Mouse (Mus musculus) forebrain, embryonic 14.5 days (tissue): ENCODE data around the gene Alg5. TPM values are rescaled to one million over a fixed set of nuclear protein-coding genes. Genes with fewer than 3 reads are reported as not detected.
"Not testable (repeated sequence)": the region's sequence is repeated elsewhere in the genome, so short reads cannot be mapped to it uniquely, and the experiment has no call there.

ENCODE experiments used
- ATAC-seq: fragments of 200-750 bp; cut with Nextera tagmentation; 2 replicates; pipeline ENCODE4 v1.8.0; 2017; ENCODE audit warnings: mild to moderate bottlenecking, moderate library complexity
- DNase-seq: peaks from one replicate; pipeline ENCODE4 v3.0.0-alpha.2; 2015; ENCODE audit warnings: low spot score
- H3K27ac ChIP-seq: fragments of 300-500 bp; sonication (generic); 2 replicates; pipeline ENCODE4 v1.5.1; 2014; ENCODE audit warnings: low read depth, mild to moderate bottlenecking, control low read depth, low read length, moderate library complexity
- H3K27me3 ChIP-seq: fragments of 300-500 bp; sonication (generic); replicated peaks from 2 replicates; pipeline ENCODE4 v1.6.1; 2014; ENCODE audit warnings: low read length, control low read depth, mixed read lengths; ENCODE audit not compliant: control insufficient read depth, insufficient read depth
- H3K36me3 ChIP-seq: fragments of 300-500 bp; sonication (generic); 2 replicates; pipeline ENCODE4 v1.6.1; 2014; ENCODE audit warnings: low read length, control low read depth; ENCODE audit not compliant: control insufficient read depth, insufficient read depth
- H3K4me1 ChIP-seq: fragments of 300-500 bp; sonication (generic); 2 replicates; pipeline ENCODE4 v1.6.1; 2014; ENCODE audit warnings: antibody characterized with exemption, low read length, control low read depth; ENCODE audit not compliant: control insufficient read depth, insufficient read depth
- H3K4me2 ChIP-seq: fragments of 300-500 bp; sonication (generic); 2 replicates; pipeline ENCODE4 v1.6.1; 2014; ENCODE audit warnings: mild to moderate bottlenecking, control low read depth, low read length
- H3K4me3 ChIP-seq: fragments of 300-500 bp; sonication (generic); 2 replicates; pipeline ENCODE4 v1.5.1; 2014; ENCODE audit warnings: low read depth, low read length, control low read depth
- H3K9ac ChIP-seq: fragments of 300-500 bp; sonication (generic); 2 replicates; pipeline ENCODE4 v1.6.1; 2014; ENCODE audit warnings: mild to moderate bottlenecking, low read length, control low read depth, moderate library complexity
- H3K9me3 ChIP-seq: fragments of 300-500 bp; sonication (generic); replicated peaks from 2 replicates; pipeline ENCODE4 v1.6.1; 2016; ENCODE audit warnings: low read length, control low read depth, mixed read lengths; ENCODE audit not compliant: control insufficient read depth
- WGBS: fragments of 180-500 bp; shearing (Covaris S2); extraction: QIAGEN DNeasy Blood & Tissue Kit; methylation state at CpG from one replicate; pipeline ENCODE4 v1.1.7; 2014; 5-methylcytosine and 5-hydroxymethylcytosine counted together
- polyA plus RNA-seq: library from polyadenylated mRNA; unstranded; fragments of >200 nt; fragmentation: Nextera tagmentation; extraction: Ambion mirVana; gene quantifications from 2 replicates; pipeline ENCODE4 v1.2.1, GENCODE M21; 2014

Alg5 gene
- polyA plus RNA-seq, 1 experiment from 2014 or later, result 60.2 TPM

- ATAC-seq, result peak; percentile 28; the same call in 1 of the 2 replicates
- Histone ChIP-seq H3K9ac (peak overlapping the region; percentile 63), H3K4me1 (peaks cover 6% of the 10 kb centered on the region), H3K27me3 (0 out of 2 replicates have a peak, but pooled peaks cover 6% of the 10 kb centered on the region), H3K4me3 (peak overlapping the region; percentile 60), H3K4me2 (peak overlapping the region; percentile 100), H3K27ac (no peak overlapping the region), H3K36me3 (peaks cover 6% of the 10 kb centered on the region), H3K9me3 (no peaks in the 10 kb centered on the region)
- 1% methylated on average over 11 of the region's 11 CpGs for WGBS
- peak; percentile 25 for DNase-seq
Measured at GRCm38 (mm10) chr3:54756058-54756457, 20.7 kb downstream of the Alg5 start.

GRCm38 (mm10) chr3:54757446-54757845, 22.1 kb downstream of the Alg5 start:
- H3K4me2 ChIP-seq, result no peak overlapping the region
- 0 out of 2 replicates have a peak, but pooled peaks cover 6% of the 10 kb centered on the region for H3K27me3 ChIP-seq
- DNase-seq, result no peak
- no peak overlapping the region for H3K9ac ChIP-seq
- H3K27ac ChIP-seq, result no peak overlapping the region
- H3K4me1 ChIP-seq, result peaks cover 6% of the 10 kb centered on the region
- no peaks in the 10 kb centered on the region for H3K9me3 ChIP-seq
- WGBS, result 89% methylated on average over 8 of the region's 8 CpGs
- no peak overlapping the region for H3K4me3 ChIP-seq
- ATAC-seq, result no peak
- no peaks in the 10 kb centered on the region for H3K36me3 ChIP-seq

GRCm38 (mm10) chr3:54759211-54759610, 23.9 kb downstream of the Alg5 start:
- DNase-seq (no peak), ATAC-seq (no peak)
- WGBS, result 84% methylated on average over 9 of the region's 9 CpGs
- H3K4me2 ChIP-seq, result no peak overlapping the region
- H3K4me1 ChIP-seq, result peaks cover 6% of the 10 kb centered on the region
- H3K27ac ChIP-seq, result no peak overlapping the region
- no peak overlapping the region for H3K4me3 ChIP-seq
- H3K9ac ChIP-seq, result no peak overlapping the region
- 0 out of 2 replicates have a peak, but pooled peaks cover 6% of the 10 kb centered on the region for H3K27me3 ChIP-seq
- no peaks in the 10 kb centered on the region for H3K9me3 ChIP-seq
- no peaks in the 10 kb centered on the region for H3K36me3 ChIP-seq

- ATAC-seq, result no peak
- WGBS, result 79% methylated on average over 15 of the region's 15 CpGs
Measured at GRCm38 (mm10) chr3:54760321-54761115, 25.2 kb downstream of the Alg5 start.

GRCm38 (mm10) chr3:54761258-54761657, 25.9 kb downstream of the Alg5 start:
- Histone ChIP-seq H3K27ac (no peak overlapping the region), H3K9ac (no peak overlapping the region), H3K36me3 (no peaks in the 10 kb centered on the region), H3K4me2 (no peak overlapping the region), H3K27me3 (0 out of 2 replicates have a peak, but pooled peaks cover 6% of the 10 kb centered on the region), H3K9me3 (no peaks in the 10 kb centered on the region), H3K4me3 (no peak overlapping the region), H3K4me1 (peaks cover under 1% of the 10 kb centered on the region; the same call in 1 of the 2 replicates)
- WGBS, result 79% methylated on average over 1 of the region's 1 CpGs
- ATAC-seq (peak; percentile 55; the same call in 1 of the 2 replicates), DNase-seq (peak; percentile 39)

More at GRCm38 (mm10) chr3:54760321-54761115, 25.2 kb downstream of the Alg5 start:
- DNase-seq, result no peak
- Histone ChIP-seq H3K4me1 (peaks cover 6% of the 10 kb centered on the region), H3K27ac (no peak overlapping the region), H3K4me2 (no peak overlapping the region), H3K36me3 (no peaks in the 10 kb centered on the region), H3K4me3 (no peak overlapping the region), H3K9ac (no peak overlapping the region), H3K27me3 (0 out of 2 replicates have a peak, but pooled peaks cover 6% of the 10 kb centered on the region), H3K9me3 (no peaks in the 10 kb centered on the region)

GRCm38 (mm10) chr3:54764418-54764817, 29.1 kb downstream of the Alg5 start:
- 79% methylated on average over 18 of the region's 18 CpGs for WGBS
- Histone ChIP-seq H3K27ac (no peak overlapping the region), H3K4me2 (no peak overlapping the region), H3K9ac (no peak overlapping the region), H3K36me3 (no peaks in the 10 kb centered on the region), H3K4me3 (no peak overlapping the region), H3K9me3 (no peaks in the 10 kb centered on the region), H3K4me1 (no peaks in the 10 kb centered on the region), H3K27me3 (no peaks in the 10 kb centered on the region)
- ATAC-seq, result peak; percentile 29; the same call in 1 of the 2 replicates
- DNase-seq, result peak; percentile 17

GRCm38 (mm10) chr3:54765521-54765920, 30.2 kb downstream of the Alg5 start:
- not testable (repeated sequence) for H3K4me1 ChIP-seq, H3K36me3 ChIP-seq
- WGBS, result 86% methylated on average over 6 of the region's 6 CpGs

GRCm38 (mm10) chr3:54766034-54766433, 30.7 kb downstream of the Alg5 start:
- no peaks in the 10 kb centered on the region for H3K36me3 ChIP-seq
- no peak overlapping the region for H3K4me3 ChIP-seq
- ATAC-seq (no peak), DNase-seq (no peak)
- H3K4me2 ChIP-seq, result no peak overlapping the region
- WGBS, result 87% methylated on average over 14 of the region's 14 CpGs
- no peaks in the 10 kb centered on the region for H3K9me3 ChIP-seq
- no peak overlapping the region for H3K27ac ChIP-seq
- H3K27me3 ChIP-seq, result no peaks in the 10 kb centered on the region
- no peaks in the 10 kb centered on the region for H3K4me1 ChIP-seq
- H3K9ac ChIP-seq, result no peak overlapping the region

More at GRCm38 (mm10) chr3:54765521-54765920, 30.2 kb downstream of the Alg5 start:
- ATAC-seq, H3K27me3 ChIP-seq, H3K4me3 ChIP-seq, H3K9me3 ChIP-seq, H3K4me2 ChIP-seq, DNase-seq, H3K9ac ChIP-seq, H3K27ac ChIP-seq: not testable (repeated sequence)

GRCm38 (mm10) chr3:54766811-54767210, 31.5 kb downstream of the Alg5 start:
- no peaks in the 10 kb centered on the region for H3K27me3 ChIP-seq
- 89% methylated on average over 5 of the region's 5 CpGs for WGBS

More at GRCm38 (mm10) chr3:54766811-54767210, 31.5 kb downstream of the Alg5 start:
- no peak overlapping the region for H3K4me2 ChIP-seq
- no peaks in the 10 kb centered on the region for H3K4me1 ChIP-seq
- DNase-seq (no peak), ATAC-seq (no peak)
- no peak overlapping the region for H3K27ac ChIP-seq
- no peak overlapping the region for H3K4me3 ChIP-seq
- no peak overlapping the region for H3K9ac ChIP-seq
- no peaks in the 10 kb centered on the region for H3K36me3 ChIP-seq
- no peaks in the 10 kb centered on the region for H3K9me3 ChIP-seq
